Mouse (Mus musculus): ENCODE results near the gene P4htm. TPM values are rescaled to one million over a fixed set of nuclear protein-coding genes. Genes with fewer than 3 reads are reported as not detected.

The P4htm gene
- 105 and 112 TPM in 2 replicates for polyA plus RNA-seq (2012; rRNA removed)

GRCm38 (mm10) chr9:108596998-108597764, at the start of gene P4htm:
P4htm (minus strand) TSS chr9:108597667.
- H3K4me3 ChIP-seq (ENCODE audit: insufficient read depth, low read length) = peak within 1 kb of the TSS; percentile 89
- H3K4me1 ChIP-seq (ENCODE audit: control insufficient read depth, insufficient read depth, low read length) = peaks cover 2% of the 10 kb centered on the region; the same call in 1 of the 2 replicates
- peak within 1 kb of the TSS; percentile 85 for H3K27ac ChIP-seq (ENCODE audit: insufficient read depth, low read length)
- TF ChIP-seq POLR2A (IDR thresholded peaks at IDR 0.05; ENCODE audit: extremely low read depth, insufficient read depth, low read length) = peak; percentile 53; the same call in 1 of the 2 replicates
- TF ChIP-seq CTCF (IDR thresholded peaks at IDR 0.05; ENCODE audit: extremely low read depth, insufficient read depth, low read length) = no peak

GRCm38 (mm10) chr9:108639825-108640224, 42.4 kb upstream of the P4htm start:
- Histone ChIP-seq H3K4me3 (ENCODE audit: insufficient read depth, low read length) (no peak overlapping the region), H3K27ac (ENCODE audit: insufficient read depth, low read length) (no peak overlapping the region), H3K4me1 (ENCODE audit: control insufficient read depth, insufficient read depth, low read length) (peaks cover 2% of the 10 kb centered on the region; the same call in 1 of the 2 replicates)
- TF ChIP-seq POLR2A (IDR thresholded peaks at IDR 0.05; ENCODE audit: extremely low read depth, insufficient read depth, low read length) (no peak), CTCF (IDR thresholded peaks at IDR 0.05; ENCODE audit: extremely low read depth, insufficient read depth, low read length) (no peak)

GRCm38 (mm10) chr9:108635415-108635814, 37.9 kb upstream of the P4htm start:
- H3K4me1 ChIP-seq (ENCODE audit: control insufficient read depth, insufficient read depth, low read length) = peaks cover 2% of the 10 kb centered on the region; the same call in 1 of the 2 replicates
- H3K27ac ChIP-seq (ENCODE audit: insufficient read depth, low read length) = no peak overlapping the region
- TF ChIP-seq POLR2A (IDR thresholded peaks at IDR 0.05; ENCODE audit: extremely low read depth, insufficient read depth, low read length) (no peak), CTCF (IDR thresholded peaks at IDR 0.05; ENCODE audit: extremely low read depth, insufficient read depth, low read length) (no peak)
- H3K4me3 ChIP-seq (ENCODE audit: insufficient read depth, low read length) = no peak overlapping the region

GRCm38 (mm10) chr9:108633846-108634245, 36.4 kb upstream of the P4htm start:
- Histone ChIP-seq H3K4me1 (ENCODE audit: control insufficient read depth, insufficient read depth, low read length) (peaks cover 2% of the 10 kb centered on the region; the same call in 1 of the 2 replicates), H3K27ac (ENCODE audit: insufficient read depth, low read length) (no peak overlapping the region), H3K4me3 (ENCODE audit: insufficient read depth, low read length) (no peak overlapping the region)
- TF ChIP-seq CTCF (IDR thresholded peaks at IDR 0.05; ENCODE audit: extremely low read depth, insufficient read depth, low read length) = no peak
- no peak for TF ChIP-seq POLR2A (IDR thresholded peaks at IDR 0.05; ENCODE audit: extremely low read depth, insufficient read depth, low read length)

- Histone ChIP-seq H3K4me1 (ENCODE audit: control insufficient read depth, insufficient read depth, low read length) (no peaks in the 10 kb centered on the region; the same call in 1 of the 2 replicates), H3K27ac (ENCODE audit: insufficient read depth, low read length) (no peak overlapping the region), H3K4me3 (ENCODE audit: insufficient read depth, low read length) (no peak overlapping the region)
- TF ChIP-seq CTCF (IDR thresholded peaks at IDR 0.05; ENCODE audit: extremely low read depth, insufficient read depth, low read length) (no peak), POLR2A (IDR thresholded peaks at IDR 0.05; ENCODE audit: extremely low read depth, insufficient read depth, low read length) (no peak)
These were observed 34.9 kb upstream of the P4htm start for GRCm38 (mm10) chr9:108632375-108632774.

- Histone ChIP-seq H3K4me1 (ENCODE audit: control insufficient read depth, insufficient read depth, low read length) (no peaks in the 10 kb centered on the region; the same call in 1 of the 2 replicates), H3K4me3 (ENCODE audit: insufficient read depth, low read length) (no peak overlapping the region), H3K27ac (ENCODE audit: insufficient read depth, low read length) (no peak overlapping the region)
- TF ChIP-seq POLR2A (IDR thresholded peaks at IDR 0.05; ENCODE audit: extremely low read depth, insufficient read depth, low read length) = no peak
- TF ChIP-seq CTCF (IDR thresholded peaks at IDR 0.05; ENCODE audit: extremely low read depth, insufficient read depth, low read length) = no peak
These were observed 34.3 kb upstream of the P4htm start for GRCm38 (mm10) chr9:108631631-108632256.

GRCm38 (mm10) chr9:108630683-108631082, 33.2 kb upstream of the P4htm start:
- TF ChIP-seq POLR2A (IDR thresholded peaks at IDR 0.05; ENCODE audit: extremely low read depth, insufficient read depth, low read length) = no peak
- TF ChIP-seq CTCF (IDR thresholded peaks at IDR 0.05; ENCODE audit: extremely low read depth, insufficient read depth, low read length) = no peak
- no peak overlapping the region for H3K4me3 ChIP-seq (ENCODE audit: insufficient read depth, low read length)
- H3K27ac ChIP-seq (ENCODE audit: insufficient read depth, low read length) = no peak overlapping the region
- no peaks in the 10 kb centered on the region; the same call in 1 of the 2 replicates for H3K4me1 ChIP-seq (ENCODE audit: control insufficient read depth, insufficient read depth, low read length)

GRCm38 (mm10) chr9:108628141-108628540, 30.7 kb upstream of the P4htm start:
- no peak overlapping the region for H3K27ac ChIP-seq (ENCODE audit: insufficient read depth, low read length)
- no peak for TF ChIP-seq POLR2A (IDR thresholded peaks at IDR 0.05; ENCODE audit: extremely low read depth, insufficient read depth, low read length)
- no peak for TF ChIP-seq CTCF (IDR thresholded peaks at IDR 0.05; ENCODE audit: extremely low read depth, insufficient read depth, low read length)
- H3K4me1 ChIP-seq (ENCODE audit: control insufficient read depth, insufficient read depth, low read length) = no peaks in the 10 kb centered on the region
- H3K4me3 ChIP-seq (ENCODE audit: insufficient read depth, low read length) = no peak overlapping the region

GRCm38 (mm10) chr9:108626498-108626897, 29.0 kb upstream of the P4htm start:
- no peak for TF ChIP-seq CTCF (IDR thresholded peaks at IDR 0.05; ENCODE audit: extremely low read depth, insufficient read depth, low read length)
- TF ChIP-seq POLR2A (IDR thresholded peaks at IDR 0.05; ENCODE audit: extremely low read depth, insufficient read depth, low read length) = no peak
- H3K4me3 ChIP-seq (ENCODE audit: insufficient read depth, low read length) = no peak overlapping the region
- no peaks in the 10 kb centered on the region for H3K4me1 ChIP-seq (ENCODE audit: control insufficient read depth, insufficient read depth, low read length)
- H3K27ac ChIP-seq (ENCODE audit: insufficient read depth, low read length) = no peak overlapping the region
